10 mouse cellular contexts compared by ENCODE assay signal in genomic region chr1:191054870-191055532, GRCm38 (mm10). TPM values are rescaled to one million over a fixed set of nuclear protein-coding genes. Genes with fewer than 3 reads are reported as not detected.
A peak's percentile ranks its signal among the peaks of the same experiment; 100 is the strongest.
DNase-seq lines count a peak whose midpoint lies in the region; ATAC-seq and TF ChIP-seq lines count a peak whose summit lies in the region.
"Had no signal": no experiment of that assay in that cellular context is flagged by ENCODE, and none has a peak within 500 bp of the region (broad histone marks: within the 10 kb centered on the region; RNA-seq: fewer than 3 reads in every experiment).

No protein-coding gene starts in this region.

- no peak overlapping the region for H3K4me2 ChIP-seq in heart, embryonic 12.5 days
- H3K4me2 ChIP-seq in liver, embryonic 13.5 days = no peak overlapping the region
- no peak overlapping the region for H3K4me2 ChIP-seq in midbrain, embryonic 14.5 days (ENCODE audit: low read length)
- H3K4me2 ChIP-seq in hindbrain, embryonic 14.5 days (replicated peaks) = no peak overlapping the region

- no peaks in the 10 kb centered on the region for H3K27me3 ChIP-seq in heart, embryonic 12.5 days (replicated peaks)
- no peaks in the 10 kb centered on the region for H3K27me3 ChIP-seq in E14TG2a.4 (ENCODE audit: insufficient read depth, low read length)
- H3K27me3 ChIP-seq in liver, embryonic 13.5 days = no peaks in the 10 kb centered on the region
- H3K27me3 ChIP-seq in midbrain, embryonic 14.5 days (ENCODE audit: control insufficient read depth, insufficient read depth, low read length) = no peaks in the 10 kb centered on the region
- no peaks in the 10 kb centered on the region for H3K27me3 ChIP-seq in hindbrain, embryonic 14.5 days (ENCODE audit: control insufficient read depth, insufficient read depth, low read length)

- H3K9me3 ChIP-seq in heart, embryonic 12.5 days (replicated peaks) = no peaks in the 10 kb centered on the region
- no peaks in the 10 kb centered on the region for H3K9me3 ChIP-seq in E14TG2a.4 (ENCODE audit: low read length)
- no peaks in the 10 kb centered on the region for H3K9me3 ChIP-seq in liver, embryonic 13.5 days (replicated peaks)
- H3K9me3 ChIP-seq in midbrain, embryonic 14.5 days (ENCODE audit: control insufficient read depth, low read length) = no peaks in the 10 kb centered on the region
- H3K9me3 ChIP-seq in hindbrain, embryonic 14.5 days (ENCODE audit: control insufficient read depth, low read length) = no peaks in the 10 kb centered on the region

- TF ChIP-seq POLR2A in bone marrow, adult 2 months (IDR thresholded peaks at IDR 0.05; ENCODE audit: borderline replicate concordance, control insufficient read depth, low read depth, low read length) = no peak

- H3K27ac ChIP-seq in heart, embryonic 12.5 days (ENCODE audit: poor library complexity, severe bottlenecking) = peak overlapping the region; percentile 71; the same call in 1 of the 2 replicates
- H3K27ac ChIP-seq in bone marrow, adult 2 months (ENCODE audit: control insufficient read depth, insufficient read depth, low read depth, low read length, poor library complexity) = no peak overlapping the region
- H3K27ac ChIP-seq in liver, embryonic 13.5 days = peak overlapping the region; percentile 66
- H3K27ac ChIP-seq in midbrain, embryonic 14.5 days (replicated peaks; ENCODE audit: low read depth, low read length) = no peak overlapping the region
- no peak overlapping the region for H3K27ac ChIP-seq in hindbrain, embryonic 14.5 days

- no peak overlapping the region for H3K9ac ChIP-seq in heart, embryonic 12.5 days
- H3K9ac ChIP-seq in liver, embryonic 13.5 days = no peak overlapping the region
- no peak overlapping the region for H3K9ac ChIP-seq in midbrain, embryonic 14.5 days (replicated peaks; ENCODE audit: low read length)
- H3K9ac ChIP-seq in hindbrain, embryonic 14.5 days = no peak overlapping the region

- H3K4me1 ChIP-seq in heart, embryonic 12.5 days (replicated peaks) = no peaks in the 10 kb centered on the region
- H3K4me1 ChIP-seq in E14TG2a.4 (replicated peaks; ENCODE audit: low read depth, low read length) = peaks cover 10% of the 10 kb centered on the region
- no peaks in the 10 kb centered on the region; the same call in 1 of the 2 replicates for H3K4me1 ChIP-seq in bone marrow, adult 2 months (ENCODE audit: control insufficient read depth, insufficient read depth, low read length)
- H3K4me1 ChIP-seq in liver, embryonic 13.5 days (replicated peaks) = peaks cover 22% of the 10 kb centered on the region
- no peaks in the 10 kb centered on the region for H3K4me1 ChIP-seq in midbrain, embryonic 14.5 days (ENCODE audit: control insufficient read depth, insufficient read depth, low read length)
- H3K4me1 ChIP-seq in hindbrain, embryonic 14.5 days (replicated peaks; ENCODE audit: control insufficient read depth, insufficient read depth, low read length) = no peaks in the 10 kb centered on the region

- no peak overlapping the region for H3K4me3 ChIP-seq in heart, embryonic 12.5 days
- H3K4me3 ChIP-seq in E14TG2a.4 (replicated peaks; ENCODE audit: low read length) = no peak overlapping the region
- no peak overlapping the region for H3K4me3 ChIP-seq in bone marrow, adult 2 months (replicated peaks; ENCODE audit: control insufficient read depth, low read depth, low read length)
- no peak overlapping the region for H3K4me3 ChIP-seq in liver, embryonic 13.5 days (replicated peaks)
- no peak overlapping the region for H3K4me3 ChIP-seq in midbrain, embryonic 14.5 days (replicated peaks; ENCODE audit: low read depth, low read length)
- H3K4me3 ChIP-seq in hindbrain, embryonic 14.5 days (replicated peaks; ENCODE audit: low read length) = no peak overlapping the region

- intact Hi-C loops in heart, postnatal 14 days (cut with DNase I) = no loop called here

- 60% methylated on average over 8 of the region's 8 CpGs for WGBS in heart, embryonic 12.5 days
- 53% methylated on average over 8 of the region's 8 CpGs for WGBS in bone marrow, adult 2 months
- WGBS in liver, embryonic 13.5 days (ENCODE audit: insufficient replicate concordance) = 31% methylated on average over 8 of the region's 8 CpGs
- 76% methylated on average over 8 of the region's 8 CpGs for WGBS in midbrain, embryonic 14.5 days
- WGBS in hindbrain, embryonic 14.5 days = 75% methylated on average over 8 of the region's 8 CpGs

- TF ChIP-seq CTCF in E14TG2a.4 (conservative IDR thresholded peaks at IDR 0.05; ENCODE audit: low read length) = peak; percentile 30
- peak; percentile 10; the same call in 1 of the 2 replicates for TF ChIP-seq CTCF in bone marrow, adult 2 months (IDR thresholded peaks at IDR 0.05; ENCODE audit: control insufficient read depth, insufficient read depth, low read length)

- H3K36me3 ChIP-seq in heart, embryonic 12.5 days = 0 out of 2 replicates have a peak, but pooled peaks cover 10% of the 10 kb centered on the region
- H3K36me3 ChIP-seq in E14TG2a.4 (ENCODE audit: insufficient read depth, low read length) = 0 out of 2 replicates have a peak, but pooled peaks cover 3% of the 10 kb centered on the region
- H3K36me3 ChIP-seq in liver, embryonic 13.5 days = no peaks in the 10 kb centered on the region
- H3K36me3 ChIP-seq in midbrain, embryonic 14.5 days (ENCODE audit: control insufficient read depth, insufficient read depth, low read length) = 0 out of 2 replicates have a peak, but pooled peaks cover 3% of the 10 kb centered on the region
- H3K36me3 ChIP-seq in hindbrain, embryonic 14.5 days (replicated peaks; ENCODE audit: control insufficient read depth, insufficient read depth) = no peaks in the 10 kb centered on the region

- peak; percentile 97 for ATAC-seq in heart, embryonic 12.5 days (ENCODE audit: insufficient number of reproducible peaks, low FRiP score)
- ATAC-seq in liver, embryonic 13.5 days (ENCODE audit: low read depth) = peak; percentile 91
- no peak for ATAC-seq in midbrain, embryonic 14.5 days (ENCODE audit: low FRiP score, low TSS enrichment)
- ATAC-seq in hindbrain, embryonic 14.5 days (ENCODE audit: low FRiP score) = no peak

- no peak for DNase-seq in heart, postnatal 14 days
- DNase-seq in liver, embryonic 13.5 days = peak; percentile 66
- no peak for DNase-seq in midbrain, embryonic 14.5 days
- no peak for DNase-seq in hindbrain, embryonic 14.5 days (ENCODE audit: low spot score)
- DNase-seq in kidney, adult 9 months = no peak

RNA-seq across cellular contexts. Expression of gene Tatdn3, which starts 7.7 kb away (rescaled TPM):
- 19.1 and 22.6 TPM in 2 replicates for polyA plus RNA-seq in heart, embryonic 12.5 days (2016; fragmentation: Nextera tagmentation; extraction: Ambion mirVana)
- total RNA-seq in heart, postnatal 14 days (2021) = 10 to 100 TPM; 14.4 to 20.7 TPM
- 11.1 and 29.6 TPM in 2 replicates for polyA plus RNA-seq in bone marrow, adult 2 months (2011; ENCODE audit: insufficient read depth, insufficient read length, low replicate concordance, missing spikeins)
- 8.6 and 10.3 TPM in 2 replicates for polyA plus RNA-seq in liver, embryonic 13.5 days (2015; fragmentation: Nextera tagmentation; extraction: Ambion mirVana)
- polyA plus RNA-seq in midbrain, embryonic 14.5 days (2014; fragmentation: Nextera tagmentation; extraction: Ambion mirVana) = 15.9 and 16.0 TPM in 2 replicates
- 13.1 and 14.9 TPM in 2 replicates for polyA plus RNA-seq in hindbrain, embryonic 14.5 days (2014; fragmentation: Nextera tagmentation; extraction: Ambion mirVana)

RNA-seq across cellular contexts. Expression of gene Nsl1, which starts 7.8 kb away (rescaled TPM):
- polyA plus RNA-seq in heart, embryonic 12.5 days (2016; fragmentation: Nextera tagmentation; extraction: Ambion mirVana) = 15.2 and 16.7 TPM in 2 replicates
- 1 to 10 TPM in 1 of 2 experiments, under 1 TPM in 1; 0.65 to 1.4 TPM for total RNA-seq in heart, postnatal 14 days (2021)
- 5.5 and 10.6 TPM in 2 replicates for polyA plus RNA-seq in bone marrow, adult 2 months (2011; ENCODE audit: insufficient read depth, insufficient read length, low replicate concordance, missing spikeins)
- 16.7 and 18.1 TPM in 2 replicates for polyA plus RNA-seq in liver, embryonic 13.5 days (2015; fragmentation: Nextera tagmentation; extraction: Ambion mirVana)
- polyA plus RNA-seq in midbrain, embryonic 14.5 days (2014; fragmentation: Nextera tagmentation; extraction: Ambion mirVana) = 2.7 and 4.9 TPM in 2 replicates
- 3.6 and 5.0 TPM in 2 replicates for polyA plus RNA-seq in hindbrain, embryonic 14.5 days (2014; fragmentation: Nextera tagmentation; extraction: Ambion mirVana)

RNA-seq across cellular contexts. Expression of gene Spata45, which starts 18.6 kb away (rescaled TPM):
- not detected in 2 replicates for polyA plus RNA-seq in heart, embryonic 12.5 days (2016; fragmentation: Nextera tagmentation; extraction: Ambion mirVana)
- not detected for total RNA-seq in heart, postnatal 14 days (2021)
- polyA plus RNA-seq in bone marrow, adult 2 months (2011; ENCODE audit: insufficient read depth, insufficient read length, low replicate concordance, missing spikeins) = not detected in 2 replicates
- polyA plus RNA-seq in liver, embryonic 13.5 days (2015; fragmentation: Nextera tagmentation; extraction: Ambion mirVana) = not detected in 2 replicates
- not detected in 2 replicates for polyA plus RNA-seq in midbrain, embryonic 14.5 days (2014; fragmentation: Nextera tagmentation; extraction: Ambion mirVana)
- polyA plus RNA-seq in hindbrain, embryonic 14.5 days (2014; fragmentation: Nextera tagmentation; extraction: Ambion mirVana) = not detected in 2 replicates
- total RNA-seq: left cerebral cortex, postnatal 10 days; monocyte, adult 5-6 weeks had no signal

RNA-seq across cellular contexts. Expression of gene Flvcr1, which starts 29.0 kb away (rescaled TPM):
- 4.4 and 5.4 TPM in 2 replicates for polyA plus RNA-seq in heart, embryonic 12.5 days (2016; fragmentation: Nextera tagmentation; extraction: Ambion mirVana)
- 1 to 10 TPM; 6.4 to 7.0 TPM for total RNA-seq in heart, postnatal 14 days (2021)
- 5.2 and 5.7 TPM in 2 replicates for polyA plus RNA-seq in bone marrow, adult 2 months (2011; ENCODE audit: insufficient read depth, insufficient read length, low replicate concordance, missing spikeins)
- polyA plus RNA-seq in liver, embryonic 13.5 days (2015; fragmentation: Nextera tagmentation; extraction: Ambion mirVana) = 4.3 and 5.0 TPM in 2 replicates
- 10.0 and 12.1 TPM in 2 replicates for polyA plus RNA-seq in midbrain, embryonic 14.5 days (2014; fragmentation: Nextera tagmentation; extraction: Ambion mirVana)
- 10.3 and 11.6 TPM in 2 replicates for polyA plus RNA-seq in hindbrain, embryonic 14.5 days (2014; fragmentation: Nextera tagmentation; extraction: Ambion mirVana)

RNA-seq across cellular contexts. Expression of gene Batf3, which starts 42.6 kb away (rescaled TPM):
- 2.4 and 4.8 TPM in 2 replicates for polyA plus RNA-seq in heart, embryonic 12.5 days (2016; fragmentation: Nextera tagmentation; extraction: Ambion mirVana)
- total RNA-seq in heart, postnatal 14 days (2021) = not detected
- 2.9 and 3.8 TPM in 2 replicates for polyA plus RNA-seq in bone marrow, adult 2 months (2011; ENCODE audit: insufficient read depth, insufficient read length, low replicate concordance, missing spikeins)
- polyA plus RNA-seq in liver, embryonic 13.5 days (2015; fragmentation: Nextera tagmentation; extraction: Ambion mirVana) = 2.6 and 3.1 TPM in 2 replicates
- polyA plus RNA-seq in midbrain, embryonic 14.5 days (2014; fragmentation: Nextera tagmentation; extraction: Ambion mirVana) = 0.47 and 0.61 TPM in 2 replicates
- polyA plus RNA-seq in hindbrain, embryonic 14.5 days (2014; fragmentation: Nextera tagmentation; extraction: Ambion mirVana) = 1.5 and 2.2 TPM in 2 replicates

Comparison
In these comparisons a context has a peak if more than half of its experiments do, and no peak if none do; other contexts are left out.
1. ATAC-seq: peak in heart, embryonic 12.5 days (single experiment) and liver, embryonic 13.5 days (single experiment); none in midbrain, embryonic 14.5 days (single experiment) and hindbrain, embryonic 14.5 days (single experiment).
2. H3K27ac ChIP-seq: peak in heart, embryonic 12.5 days (single experiment) and liver, embryonic 13.5 days (single experiment); none in bone marrow, adult 2 months (single experiment), midbrain, embryonic 14.5 days (single experiment) and hindbrain, embryonic 14.5 days (single experiment).